Mouse (Mus musculus): ENCODE results near the gene Peg12. TPM values are rescaled to one million over a fixed set of nuclear protein-coding genes. Genes with fewer than 3 reads are reported as not detected.

Gene Peg12
- total and polyA plus RNA-seq, 3 experiments = not detected

Other genes starting within 250 kb of the Peg12 start
- not detected in 2 replicates for gene Ndn, start 117.9 kb downstream of the Peg12 start, total RNA-seq (2012; rRNA removed)
- not detected in 2 replicates for gene Ndn, start 117.9 kb downstream of the Peg12 start, total RNA-seq (2014; rRNA removed)
- gene Ndn, start 117.9 kb downstream of the Peg12 start, polyA plus RNA-seq (2012; ENCODE audit: insufficient read length, low read depth) = not detected in 2 replicates
- gene Magel2, start 87.5 kb downstream of the Peg12 start, total RNA-seq (2012; rRNA removed) = not detected in 2 replicates
- not detected in 2 replicates for gene Magel2, start 87.5 kb downstream of the Peg12 start, total RNA-seq (2014; rRNA removed)
- gene Magel2, start 87.5 kb downstream of the Peg12 start, polyA plus RNA-seq (2012; ENCODE audit: insufficient read length, low read depth) = not detected in 2 replicates
- 0.13 TPM in 1 of 2 replicates, not detected in the other for gene Mkrn3, start 44.4 kb downstream of the Peg12 start, total RNA-seq (2012; rRNA removed)
- gene Mkrn3, start 44.4 kb downstream of the Peg12 start, total RNA-seq (2014; rRNA removed) = 0.11 TPM in 1 of 2 replicates, not detected in the other
- not detected in 2 replicates for gene Mkrn3, start 44.4 kb downstream of the Peg12 start, polyA plus RNA-seq (2012; ENCODE audit: insufficient read length, low read depth)